Mouse (Mus musculus) lung, adult 18-20 months (tissue): Measurements from ENCODE around the gene Rap2a.
A peak's percentile ranks its signal among the peaks of the same experiment; 100 is the strongest.

Source experiments
- DNase-seq, 2 experiments: peaks; one replicate each; pipeline ENCODE4 v3.0.0; 2022; ENCODE audit warnings: mixed read lengths in 2 of 2

The Rap2a gene

DNA sequence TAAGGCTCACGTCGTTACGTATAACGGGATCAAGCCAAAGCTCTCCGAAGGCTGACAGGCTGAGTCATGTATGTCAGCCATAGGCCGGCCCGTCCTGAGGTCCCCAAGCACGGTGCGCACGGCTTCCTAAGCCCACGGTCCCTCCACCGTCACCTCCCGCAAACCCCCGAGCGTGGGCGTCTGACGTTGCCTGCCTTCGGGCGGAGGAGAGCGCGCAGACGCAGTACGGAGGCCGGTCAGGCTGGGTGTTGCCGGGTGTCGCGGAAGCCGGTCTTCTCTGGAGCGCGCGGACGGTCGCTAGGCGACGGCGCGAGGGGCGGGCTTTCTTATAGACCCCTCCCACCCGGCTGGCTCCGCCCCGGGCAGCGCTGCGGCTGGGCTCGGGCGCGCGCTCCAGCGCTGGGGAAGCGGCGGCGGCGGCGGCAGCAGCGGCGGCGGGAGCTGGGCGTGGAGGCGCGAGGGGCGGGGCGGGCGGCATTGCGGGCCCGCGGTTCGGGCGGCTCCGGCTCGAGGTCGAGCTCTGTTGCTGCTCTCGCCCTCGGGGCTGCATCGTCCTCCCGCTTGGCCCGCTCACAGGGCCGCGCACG is at the start of gene Rap2a:
Gene Rap2a (plus strand): TSS at position 463 of the 587 bp plus-strand sequence.
- DNase-seq = peak; percentile 96 to 97

DNA sequence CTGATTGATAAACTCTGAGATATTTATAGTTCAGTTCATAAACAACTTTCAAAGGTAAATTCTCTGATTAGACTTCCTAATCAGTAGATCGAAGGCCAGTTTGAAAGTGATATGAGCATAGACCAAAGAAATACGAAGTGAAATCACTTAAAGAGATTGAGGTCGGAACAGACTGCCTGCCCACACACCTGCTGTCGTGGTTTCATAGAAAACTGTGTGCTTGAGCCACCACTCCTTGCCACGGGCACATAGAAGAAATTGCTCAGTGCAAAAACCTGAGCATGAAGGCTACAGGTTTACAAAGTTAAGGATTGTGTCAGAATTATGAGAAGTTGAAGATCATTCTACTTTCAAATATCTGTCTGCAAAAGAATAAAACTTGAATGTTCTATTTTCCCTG is 49.7 kb upstream of the Rap2a start:
- no peak for DNase-seq

DNA sequence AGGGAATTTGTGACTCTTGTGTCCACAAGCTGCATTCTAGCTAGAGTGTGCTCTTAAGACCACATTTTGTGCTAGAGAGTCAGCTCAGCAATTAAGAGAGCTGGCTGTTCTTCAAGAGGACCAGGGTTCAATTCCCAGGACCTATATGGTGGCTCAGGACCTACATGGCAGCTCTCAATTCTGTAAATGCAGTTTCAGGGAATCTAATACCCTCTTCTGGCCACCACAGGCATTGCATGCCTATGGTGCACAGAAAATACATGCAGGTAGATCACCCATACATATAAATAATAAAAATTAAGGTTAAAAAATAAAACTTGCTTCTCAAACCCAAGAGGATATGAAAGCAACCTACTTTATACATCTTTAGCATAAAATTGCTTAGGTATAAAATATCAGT is 45.5 kb upstream of the Rap2a start:
- peak in 1 of 2 experiments; percentile 8 for DNase-seq

DNA sequence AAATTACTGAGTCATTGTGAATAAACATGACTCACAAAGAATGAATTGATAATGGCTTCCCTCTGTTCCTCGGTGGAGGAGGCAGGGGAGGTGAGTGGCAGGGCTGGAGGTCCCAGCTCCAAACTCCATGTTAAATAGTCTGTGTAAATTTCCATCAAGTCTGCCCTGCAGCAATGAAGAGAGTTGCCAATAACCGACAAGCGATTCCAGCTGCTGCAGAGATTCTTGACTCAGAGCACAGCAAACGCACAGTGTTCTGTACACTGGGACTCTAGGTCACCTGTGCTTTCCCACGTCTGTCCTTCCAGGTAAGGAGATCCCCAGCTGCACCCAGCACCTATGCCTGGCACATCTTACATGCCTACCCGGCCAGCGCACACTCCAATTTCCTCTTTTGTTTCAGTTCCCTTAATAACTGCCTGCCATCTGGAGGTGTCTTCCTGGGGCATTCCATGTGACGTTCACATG is 44.3 kb upstream of the Rap2a start:
- no peak for DNase-seq

DNA sequence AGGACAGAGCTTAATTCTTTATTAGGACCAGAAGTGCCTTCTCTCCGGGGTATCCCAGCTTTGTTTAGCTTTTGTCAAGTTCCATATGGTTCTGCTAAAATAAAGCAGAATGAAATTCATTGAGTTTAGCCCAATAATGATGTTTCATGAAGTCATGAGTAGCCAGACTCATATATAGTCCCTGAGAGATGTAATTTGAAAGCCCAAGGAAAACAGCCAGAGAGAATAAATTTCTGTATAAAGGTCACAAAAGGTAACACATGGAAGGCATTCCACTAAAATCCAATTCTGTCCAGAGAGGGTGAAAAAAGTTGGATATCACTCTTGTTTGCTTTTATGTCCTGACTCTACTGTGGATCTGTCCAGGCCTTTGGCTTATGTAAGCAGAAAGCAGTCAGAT is 43.4 kb upstream of the Rap2a start:
- no peak for DNase-seq

DNA sequence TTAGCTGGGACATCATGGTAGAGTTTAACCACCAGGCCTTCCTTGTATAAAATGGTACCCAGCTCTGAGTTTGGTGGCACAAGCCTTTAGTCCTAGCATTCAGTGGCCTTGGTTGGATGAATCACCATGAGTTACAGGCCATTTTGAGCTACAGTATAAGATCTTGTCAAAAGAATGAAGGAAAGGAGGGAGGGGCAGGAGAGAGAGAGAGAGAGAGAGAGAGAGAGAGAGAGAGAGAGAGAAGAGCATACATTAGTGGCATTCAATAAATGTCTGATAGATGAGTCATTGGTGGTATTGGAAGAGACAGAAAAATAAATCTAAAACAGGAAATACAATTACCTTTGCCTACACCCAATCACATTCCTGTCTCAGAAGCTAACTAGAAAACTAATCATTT is 37.5 kb upstream of the Rap2a start:
- DNase-seq = no peak

DNA sequence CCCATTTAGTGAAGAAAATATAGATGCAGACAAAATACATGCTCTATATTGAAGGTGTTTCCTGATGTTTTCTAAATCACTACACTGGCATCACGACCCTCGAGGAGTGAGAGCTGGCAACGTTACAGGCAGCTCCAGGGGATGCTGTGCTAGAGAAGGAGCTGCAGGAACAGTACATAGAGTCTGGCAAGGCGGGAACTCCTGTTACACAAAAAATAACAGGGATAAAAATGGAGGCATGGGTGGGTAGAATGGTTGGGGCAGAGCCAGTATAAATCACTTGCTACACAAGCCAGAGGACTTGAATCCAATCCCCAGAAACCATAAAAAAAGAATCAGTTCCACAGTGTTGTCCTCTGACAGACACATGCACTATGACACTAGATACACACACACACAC is 37.0 kb upstream of the Rap2a start:
- no peak for DNase-seq

DNA sequence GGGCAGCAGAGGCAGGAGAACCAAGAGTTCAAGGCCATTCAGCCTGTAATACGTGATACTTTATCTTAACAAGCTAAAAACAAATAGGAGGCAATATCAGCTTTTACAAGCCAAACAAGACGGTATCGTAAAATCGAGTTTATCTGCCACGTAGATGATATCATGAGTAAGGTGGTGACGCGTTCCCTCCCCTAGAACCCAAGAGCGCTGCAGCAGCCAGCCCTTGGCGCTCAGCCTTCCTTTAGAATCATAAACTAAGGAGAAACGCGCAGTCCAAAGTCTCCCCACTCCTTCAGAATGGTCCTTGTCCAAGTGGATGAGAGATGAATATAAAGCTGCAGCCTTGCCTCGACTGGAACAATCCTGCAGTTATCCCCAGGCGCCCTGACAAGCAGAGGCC is 36.4 kb upstream of the Rap2a start:
- no peak for DNase-seq

DNA sequence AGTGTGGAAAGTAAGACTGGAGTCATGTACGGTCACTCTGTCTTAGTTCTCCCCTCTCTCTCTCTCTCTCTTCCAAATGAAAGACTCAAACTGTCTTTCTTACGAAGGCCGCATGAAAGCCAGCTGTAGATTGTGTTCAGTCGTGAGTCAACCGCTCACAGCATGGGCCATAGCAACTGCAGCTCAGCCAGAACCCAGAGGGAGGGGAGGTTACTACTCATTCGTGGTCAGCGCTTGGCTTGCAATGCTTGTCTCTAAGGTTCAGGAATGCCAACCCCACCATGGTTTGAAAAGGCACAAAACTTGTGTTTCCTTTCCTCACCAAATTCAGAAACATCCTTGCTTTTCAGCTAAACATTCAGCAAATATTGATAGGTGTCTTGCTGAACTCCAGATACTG is 24.0 kb upstream of the Rap2a start:
- DNase-seq = no peak

DNA sequence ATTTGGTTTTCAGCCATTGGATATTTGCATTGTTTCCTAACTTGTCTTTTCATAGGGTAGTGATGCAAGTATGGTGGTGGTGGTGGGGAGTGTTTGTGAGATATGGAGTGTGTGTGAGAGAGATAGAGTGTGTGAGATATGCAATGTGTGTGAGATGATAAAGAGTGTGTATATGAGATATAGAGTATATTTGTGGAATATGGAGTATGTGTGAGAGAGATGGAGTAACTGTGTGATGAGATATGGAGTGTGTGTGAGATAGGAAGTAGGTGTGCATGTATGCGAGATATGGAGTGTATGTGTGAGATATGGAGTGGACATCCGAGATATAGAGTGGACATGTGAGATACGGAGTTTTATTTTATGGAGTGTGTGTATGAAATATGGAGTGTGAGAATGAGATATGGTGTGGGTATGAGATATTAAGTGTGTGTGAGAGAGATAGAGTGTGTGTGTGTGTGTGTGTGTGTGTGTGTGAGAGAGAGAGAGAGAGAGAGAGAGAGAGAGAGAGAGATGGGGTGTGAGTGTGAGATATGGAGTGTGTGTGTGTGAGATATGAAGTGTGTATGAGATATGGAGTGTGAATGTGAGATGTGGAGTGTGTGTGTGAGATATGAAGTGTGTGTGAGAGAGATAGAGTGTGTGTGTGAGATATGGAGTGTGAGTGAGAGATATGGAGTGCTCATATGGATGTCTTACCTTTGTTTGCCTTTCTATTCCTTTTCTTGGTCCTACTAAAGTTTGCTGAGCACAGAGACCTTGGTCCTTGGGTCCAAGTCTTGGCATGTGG is 14.1 kb upstream of the Rap2a start:
- DNase-seq = no peak

DNA sequence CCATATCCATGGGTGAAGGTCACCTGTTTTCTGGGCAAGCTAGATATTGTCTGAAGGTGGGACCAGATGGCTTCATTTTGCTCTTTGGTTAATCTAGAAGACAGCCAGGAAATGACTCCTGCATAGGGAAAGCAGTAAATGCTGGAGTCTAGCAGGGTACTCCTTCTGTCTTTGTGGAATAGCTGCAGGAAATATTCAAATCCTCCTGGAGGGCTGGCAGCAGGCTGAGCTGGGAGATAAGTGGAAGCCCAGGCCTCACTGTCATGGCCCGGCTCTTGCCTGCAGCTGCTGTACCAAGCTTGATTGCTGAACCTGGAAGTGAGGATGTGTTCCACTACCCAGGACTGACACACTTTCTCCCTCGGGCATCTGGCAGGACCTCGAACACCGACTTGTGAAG is 11.4 kb upstream of the Rap2a start:
- no peak for DNase-seq

DNA sequence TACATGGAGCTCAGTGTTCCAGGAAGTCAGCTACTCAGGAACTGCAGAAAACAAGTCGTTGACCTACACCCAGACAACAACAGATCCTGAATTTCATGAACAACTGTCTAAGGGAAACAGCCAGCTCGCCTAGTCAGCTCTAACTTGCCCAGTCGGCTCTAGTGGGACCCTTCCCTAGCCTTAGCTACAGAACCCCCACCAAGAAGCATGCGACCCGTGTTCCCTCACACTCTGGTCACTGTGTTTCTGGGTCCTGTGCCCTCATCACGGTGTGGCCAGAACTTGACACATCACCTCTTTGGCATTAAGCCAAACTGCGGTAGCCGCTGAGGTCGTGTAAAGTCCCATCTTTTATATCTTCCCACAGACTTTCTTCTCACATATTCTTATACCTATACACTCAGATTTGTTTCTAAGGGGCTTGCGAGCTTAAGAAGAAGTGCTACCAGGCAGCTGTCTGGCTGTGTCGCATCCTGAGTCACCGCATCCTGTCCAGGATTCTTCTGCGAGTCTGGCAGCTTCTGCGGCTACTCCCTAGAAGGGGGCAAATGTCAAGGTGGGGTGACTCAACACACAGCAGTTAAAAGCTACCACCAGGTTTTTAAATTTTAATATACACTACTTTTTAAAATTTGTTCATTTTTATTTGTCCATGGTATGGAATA is 9.0 kb upstream of the Rap2a start:
- no peak for DNase-seq

DNA sequence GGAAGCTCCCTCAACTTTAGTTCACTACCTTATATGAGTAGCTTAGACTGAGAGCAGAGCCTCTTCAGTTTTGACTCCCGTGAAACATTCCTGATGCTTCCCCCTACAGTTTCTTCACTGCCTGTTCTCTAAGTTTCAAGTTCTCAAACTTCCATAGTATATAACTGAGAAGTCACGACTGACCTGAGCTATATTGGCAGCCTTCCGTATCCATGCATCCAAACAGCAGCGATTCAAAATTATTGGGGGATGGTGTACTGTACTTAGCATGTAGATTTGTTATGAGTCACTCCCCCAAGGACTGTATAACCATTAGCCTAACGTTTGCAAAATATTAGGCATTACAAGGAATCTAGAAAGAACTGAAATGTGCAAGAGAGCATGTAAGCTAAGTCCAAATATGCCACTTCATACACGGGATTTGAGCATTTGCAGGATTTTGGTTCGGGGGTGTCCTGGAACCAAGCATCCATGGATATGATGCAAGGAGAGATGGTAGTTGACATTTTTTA is 2.0 kb upstream of the Rap2a start:
- no peak for DNase-seq

DNA sequence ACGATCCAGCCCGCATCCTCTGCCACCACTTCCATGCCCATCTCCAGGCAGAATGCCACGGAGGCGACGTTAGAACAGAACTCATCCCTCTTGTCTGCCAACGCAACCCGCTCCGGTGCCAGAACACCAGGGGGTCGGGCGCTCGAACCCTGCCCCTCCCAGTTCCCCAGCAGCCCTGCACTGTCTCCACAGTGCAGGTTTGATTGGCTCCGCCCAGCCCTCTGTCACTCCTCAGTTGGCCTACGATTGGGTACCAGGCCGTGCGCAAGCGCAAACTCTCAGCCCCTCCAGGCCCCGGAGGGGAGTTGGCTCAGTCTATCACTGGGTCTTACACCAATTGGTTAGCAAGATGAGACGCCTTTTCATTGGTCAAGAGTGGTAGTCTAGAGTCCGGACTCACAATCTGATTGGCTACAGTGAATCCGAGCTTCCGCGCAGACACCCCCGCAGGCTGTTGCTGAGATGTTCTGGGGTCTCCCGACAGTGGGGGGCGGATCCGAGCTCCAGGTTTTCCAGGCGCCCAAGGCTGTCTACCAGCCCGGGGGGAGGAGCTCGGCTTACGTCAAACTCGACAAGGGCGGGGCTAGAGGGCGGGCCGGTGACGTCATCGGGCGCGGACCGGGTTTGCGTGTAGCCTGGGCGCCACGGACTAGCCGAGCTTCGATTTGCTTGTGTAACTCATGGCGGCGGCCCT is 809 bp upstream of the Rap2a start:
- peak; percentile 97 to 98 for DNase-seq

DNA sequence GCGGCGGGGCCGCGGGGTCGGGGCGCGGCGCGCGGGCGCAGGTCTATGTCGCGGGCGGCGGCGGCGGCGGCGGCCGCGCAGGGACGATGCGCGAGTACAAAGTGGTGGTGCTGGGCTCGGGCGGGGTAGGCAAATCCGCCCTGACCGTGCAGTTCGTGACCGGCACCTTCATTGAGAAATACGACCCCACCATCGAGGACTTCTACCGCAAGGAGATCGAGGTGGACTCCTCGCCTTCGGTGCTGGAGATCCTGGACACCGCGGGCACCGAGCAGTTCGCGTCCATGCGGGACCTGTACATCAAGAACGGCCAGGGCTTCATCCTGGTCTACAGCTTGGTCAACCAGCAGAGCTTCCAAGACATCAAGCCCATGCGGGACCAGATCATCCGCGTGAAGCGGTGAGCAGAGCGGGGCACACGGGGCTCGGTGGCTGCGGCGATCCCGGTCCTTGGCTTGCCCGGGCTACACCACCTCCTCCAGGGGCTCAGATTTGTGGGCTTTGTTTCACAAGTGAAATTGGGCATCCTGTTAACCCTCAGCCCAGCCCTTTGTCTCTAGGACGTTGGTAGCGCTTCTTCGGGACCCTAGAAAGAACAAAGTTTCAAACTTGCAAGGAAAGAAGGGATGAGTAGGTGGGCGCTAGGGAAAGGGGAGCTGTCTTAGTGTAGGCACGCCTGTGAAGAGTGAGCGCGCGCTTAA is 547 bp downstream of the Rap2a start:
- peak in 1 of 2 experiments; percentile 22 for DNase-seq

DNA sequence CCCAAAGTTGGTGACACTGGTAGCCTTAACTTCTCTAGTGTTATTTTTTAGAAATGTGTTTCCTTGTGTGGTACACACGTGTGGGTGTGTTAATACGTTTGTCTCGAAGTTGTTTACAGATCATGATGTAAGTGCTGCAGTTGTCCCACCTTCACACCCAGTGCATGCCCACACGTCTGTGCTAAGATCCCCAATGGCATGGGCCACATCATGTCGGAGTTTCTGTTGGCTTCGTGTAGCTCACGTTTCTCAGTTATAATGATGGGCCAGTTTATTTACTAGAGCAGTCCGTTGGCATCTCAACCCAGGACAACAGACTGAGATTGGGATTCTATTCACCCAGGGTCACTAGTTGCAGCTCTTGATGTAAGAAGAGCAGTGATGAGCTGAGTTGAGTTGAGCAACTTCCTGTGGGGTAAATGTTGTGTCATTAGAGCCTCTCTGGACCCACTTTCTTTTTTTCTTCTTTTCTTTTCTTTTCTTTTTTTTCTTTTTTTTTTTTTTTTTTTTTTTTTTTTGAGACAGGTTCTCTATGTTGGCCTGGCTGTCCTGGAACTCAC is 2.2 kb downstream of the Rap2a start:
- no peak for DNase-seq

DNA sequence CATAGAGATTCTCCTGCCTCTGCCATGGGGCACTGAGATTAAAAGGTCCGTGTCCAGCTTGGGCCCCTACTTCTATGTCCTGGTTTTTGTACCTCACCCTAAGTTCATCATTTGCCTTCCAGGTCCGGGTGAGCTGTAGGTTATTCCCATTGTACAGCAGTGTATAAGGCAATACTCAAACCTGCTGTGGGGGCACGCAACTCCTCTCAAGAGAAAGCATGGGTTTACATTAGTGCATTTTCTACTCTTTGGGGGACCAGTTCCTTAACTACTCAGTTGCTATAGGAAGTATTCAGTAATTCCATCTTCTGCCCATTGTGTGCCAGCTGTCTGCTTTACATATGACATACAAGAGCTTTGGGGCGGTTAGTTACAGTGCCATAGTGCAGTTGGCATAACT is 2.7 kb downstream of the Rap2a start:
- no peak for DNase-seq

DNA sequence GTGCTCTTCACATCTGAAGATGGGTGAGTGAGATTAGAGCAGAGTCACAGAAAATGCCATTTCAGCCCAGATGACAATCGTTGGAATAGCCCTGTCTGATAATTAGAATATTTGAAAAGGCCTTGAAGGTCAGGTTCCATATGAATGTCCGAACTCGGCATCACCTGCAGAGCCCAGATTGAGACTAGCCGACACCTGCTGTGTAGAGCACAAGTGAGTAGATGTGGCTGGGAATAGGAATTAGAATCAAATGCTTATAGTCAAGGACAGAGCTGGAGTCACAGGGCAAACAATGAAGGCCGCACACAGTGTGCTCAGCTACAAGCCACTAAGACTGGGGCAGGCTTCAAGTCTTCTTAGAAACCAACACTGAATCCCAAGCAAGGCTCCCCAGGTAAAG is 6.3 kb downstream of the Rap2a start:
- no peak for DNase-seq

DNA sequence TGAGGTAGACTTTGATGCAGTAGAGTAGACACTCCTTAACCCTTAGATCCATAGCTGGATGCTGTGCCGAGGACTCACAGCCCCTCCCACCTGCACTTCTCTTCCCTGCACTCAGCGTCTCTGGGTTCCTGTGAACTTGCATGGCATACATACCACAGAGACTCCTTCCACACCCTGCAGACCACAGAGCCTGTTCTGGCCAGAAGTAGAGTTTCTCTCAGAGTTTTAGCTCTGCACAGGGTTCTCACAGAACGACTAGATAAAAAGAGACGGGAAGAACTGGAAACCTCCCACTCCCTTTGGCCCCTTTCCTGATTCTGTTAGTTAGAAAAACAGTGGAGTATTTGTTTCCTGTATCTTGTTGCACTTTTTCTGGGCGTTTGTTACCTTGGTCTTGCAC is 18.0 kb downstream of the Rap2a start:
- DNase-seq = no peak

DNA sequence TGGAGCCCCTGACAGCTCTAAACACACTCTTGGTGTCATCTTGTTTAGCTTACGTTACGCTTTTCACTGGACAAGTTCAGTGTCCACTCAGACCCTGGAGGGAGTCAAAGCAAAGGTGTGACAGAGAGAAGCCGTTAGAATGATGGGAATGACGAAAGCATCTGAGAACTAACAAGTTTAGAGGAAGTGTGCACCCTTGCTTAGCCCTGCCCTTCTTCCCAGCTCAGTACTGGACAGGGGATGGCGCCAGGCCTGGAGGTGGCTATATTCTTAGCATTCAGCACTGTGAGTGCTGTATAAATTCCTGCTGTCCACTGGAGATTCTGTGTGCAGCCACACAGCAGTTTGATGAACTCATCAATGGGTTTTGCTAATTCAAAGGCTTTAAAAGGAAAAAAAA is 18.6 kb downstream of the Rap2a start:
- DNase-seq = no peak

DNA sequence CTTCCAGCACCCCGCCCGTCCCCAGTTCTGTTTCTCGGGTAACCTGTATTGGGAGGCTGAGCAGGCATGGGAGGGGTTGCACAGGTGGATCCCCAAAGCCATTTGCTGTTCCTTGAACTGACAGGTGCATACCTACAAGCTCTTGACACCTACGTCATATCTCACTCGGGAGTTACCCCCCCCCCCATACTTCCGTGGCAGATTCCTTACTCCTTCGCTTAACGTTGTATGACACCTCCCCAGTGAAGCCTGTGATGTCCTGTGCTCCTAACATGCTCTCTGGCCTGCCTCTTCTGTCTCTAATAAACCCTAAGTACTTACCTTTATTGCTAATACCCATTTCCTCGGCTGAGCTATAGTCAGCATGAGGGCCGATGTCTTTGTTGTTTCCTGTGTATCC is 20.9 kb downstream of the Rap2a start:
- no peak for DNase-seq

DNA sequence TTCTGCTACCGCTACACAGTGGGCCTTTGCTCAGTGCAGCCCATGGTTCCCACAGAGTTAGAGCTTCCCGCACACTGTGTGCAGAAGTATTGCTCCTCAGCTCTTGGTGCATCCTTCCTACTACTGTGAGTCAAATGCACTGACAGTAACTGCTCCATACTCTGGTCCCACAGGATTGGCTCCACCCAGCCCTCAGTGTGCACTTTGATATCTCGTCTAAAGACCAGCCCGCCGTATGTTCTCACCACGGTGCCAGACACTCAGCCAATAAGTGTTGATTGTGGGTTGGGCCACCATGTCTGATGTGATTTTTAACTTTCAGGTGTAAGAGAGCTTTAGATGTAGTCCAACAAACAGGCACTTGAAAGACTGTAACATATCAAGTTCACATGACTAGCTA is 21.4 kb downstream of the Rap2a start:
- no peak for DNase-seq
